In genomic region chr2:48557123-48557522, GRCm38 (mm10) we compare ENCODE assay signal across 17 mouse cellular contexts.
"Had no signal": no experiment of that assay in that cellular context is flagged by ENCODE, and none has a peak within 500 bp of the region (broad histone marks: within the 10 kb centered on the region; RNA-seq: fewer than 3 reads in every experiment).

No protein-coding gene starts in this region.

- H3K9ac ChIP-seq: limb, embryonic 12.5 days; limb, embryonic 15.5 days; liver, embryonic 12.5 days; liver, embryonic 15.5 days; midbrain, embryonic 13.5 days; stomach, embryonic 15.5 days had no signal

- H3K4me2 ChIP-seq: limb, embryonic 12.5 days; limb, embryonic 15.5 days; liver, embryonic 12.5 days; liver, embryonic 15.5 days; midbrain, embryonic 13.5 days; stomach, embryonic 15.5 days had no signal

- H3K27me3 ChIP-seq: limb, embryonic 12.5 days; limb, embryonic 15.5 days; liver, embryonic 12.5 days; liver, embryonic 15.5 days; megakaryocyte, embryonic 14.5 days; midbrain, embryonic 13.5 days; stomach, embryonic 15.5 days had no signal

- H3K36me3 ChIP-seq: limb, embryonic 12.5 days; limb, embryonic 15.5 days; liver, embryonic 12.5 days; liver, embryonic 15.5 days; midbrain, embryonic 10.5 days; midbrain, embryonic 13.5 days; stomach, embryonic 15.5 days had no signal

- H3K4me1 ChIP-seq: limb, embryonic 12.5 days; limb, embryonic 15.5 days; liver, embryonic 12.5 days; liver, embryonic 15.5 days; megakaryocyte, embryonic 14.5 days; midbrain, embryonic 10.5 days; midbrain, embryonic 13.5 days; stomach, embryonic 15.5 days had no signal

- ATAC-seq: liver, embryonic 12.5 days; midbrain, embryonic 13.5 days had no signal

- H3K4me3 ChIP-seq: limb, embryonic 12.5 days; limb, embryonic 15.5 days; liver, embryonic 12.5 days; liver, embryonic 15.5 days; megakaryocyte, embryonic 14.5 days; midbrain, embryonic 10.5 days; midbrain, embryonic 13.5 days; stomach, embryonic 15.5 days had no signal

- DNase-seq: kidney, adult 18-20 months; kidney, adult 9 months; kidney, postnatal 14 days; kidney, postnatal 4 days; left cerebral cortex, postnatal 4 days; right cerebral cortex, adult 18-20 months; right cerebral cortex, postnatal 25 days; spleen, adult 18-20 months; thymus, postnatal 36 days had no signal

- H3K9me3 ChIP-seq: limb, embryonic 12.5 days; limb, embryonic 15.5 days; liver, embryonic 12.5 days; liver, embryonic 15.5 days; megakaryocyte, embryonic 14.5 days; midbrain, embryonic 10.5 days; midbrain, embryonic 13.5 days; stomach, embryonic 15.5 days had no signal

- H3K27ac ChIP-seq: limb, embryonic 12.5 days; limb, embryonic 15.5 days; liver, embryonic 12.5 days; liver, embryonic 15.5 days; midbrain, embryonic 10.5 days; midbrain, embryonic 13.5 days; stomach, embryonic 15.5 days had no signal
